Mouse (Mus musculus): ENCODE results near the gene Sema4a. TPM values are rescaled to one million over a fixed set of nuclear protein-coding genes. Genes with fewer than 3 reads are reported as not detected.

Sema4a gene
- polyA plus RNA-seq, 1 experiment from 2014 or later = 27.9 TPM

- H3K4me2 ChIP-seq (replicated peaks; ENCODE audit: low read depth) = peak overlapping the region; percentile 79; the same call in 1 of the 2 replicates
- no peaks in the 10 kb centered on the region for H3K36me3 ChIP-seq (ENCODE audit: control insufficient read depth, insufficient read depth, low read length)
- peaks cover 12% of the 10 kb centered on the region for H3K4me1 ChIP-seq (replicated peaks; ENCODE audit: control insufficient read depth, insufficient read depth)
- no peaks in the 10 kb centered on the region for H3K9me3 ChIP-seq (ENCODE audit: control insufficient read depth, low read length)
- DNase-seq (ENCODE audit: low spot score) = no peak
- ATAC-seq (ENCODE audit: low FRiP score, low TSS enrichment) = no peak
- no peak overlapping the region for H3K4me3 ChIP-seq (ENCODE audit: low read depth, low read length)
- 35% methylated on average over 8 of the region's 8 CpGs for WGBS
- H3K27ac ChIP-seq (replicated peaks) = peak overlapping the region; percentile 98
- no peak overlapping the region for H3K9ac ChIP-seq (ENCODE audit: low read length)
- H3K27me3 ChIP-seq (ENCODE audit: control insufficient read depth, insufficient read depth, low read length) = no peaks in the 10 kb centered on the region
- TF ChIP-seq EP300 (optimal IDR thresholded peaks at IDR 0.05) (no peak), CTCF (IDR thresholded peaks at IDR 0.05; ENCODE audit: low read depth) (no peak)
These were observed 43.1 kb upstream of the Sema4a start for GRCm38 (mm10) chr3:88503881-88504746.

- H3K4me3 ChIP-seq (ENCODE audit: low read depth, low read length) = peak overlapping the region; percentile 97
- no peaks in the 10 kb centered on the region for H3K27me3 ChIP-seq (ENCODE audit: control insufficient read depth, insufficient read depth, low read length)
- DNase-seq (ENCODE audit: low spot score) (peak; percentile 67), ATAC-seq (ENCODE audit: low FRiP score, low TSS enrichment) (peak; percentile 81)
- H3K27ac ChIP-seq (replicated peaks) = peak overlapping the region; percentile 98
- peak overlapping the region; percentile 91; the same call in 1 of the 2 replicates for H3K9ac ChIP-seq (ENCODE audit: low read length)
- H3K9me3 ChIP-seq (ENCODE audit: control insufficient read depth, low read length) = no peaks in the 10 kb centered on the region
- H3K4me1 ChIP-seq (replicated peaks; ENCODE audit: control insufficient read depth, insufficient read depth) = peaks cover 12% of the 10 kb centered on the region
- WGBS = 4% methylated on average over 4 of the region's 4 CpGs
- H3K4me2 ChIP-seq (replicated peaks; ENCODE audit: low read depth) = peak overlapping the region; percentile 79
- no peak for TF ChIP-seq EP300 (optimal IDR thresholded peaks at IDR 0.05)
- TF ChIP-seq CTCF (IDR thresholded peaks at IDR 0.05; ENCODE audit: low read depth) = no peak
- no peaks in the 10 kb centered on the region for H3K36me3 ChIP-seq (ENCODE audit: control insufficient read depth, insufficient read depth, low read length)
These were observed 42.5 kb upstream of the Sema4a start for GRCm38 (mm10) chr3:88503505-88503863.

- peaks cover 12% of the 10 kb centered on the region for H3K4me1 ChIP-seq (replicated peaks; ENCODE audit: control insufficient read depth, insufficient read depth)
- under 1% methylated on average over 53 of the region's 55 CpGs for WGBS
- no peaks in the 10 kb centered on the region for H3K27me3 ChIP-seq (ENCODE audit: control insufficient read depth, insufficient read depth, low read length)
- peak overlapping the region; percentile 98 for H3K27ac ChIP-seq (replicated peaks)
- H3K36me3 ChIP-seq (ENCODE audit: control insufficient read depth, insufficient read depth, low read length) = no peaks in the 10 kb centered on the region
- H3K9me3 ChIP-seq (ENCODE audit: control insufficient read depth, low read length) = no peaks in the 10 kb centered on the region
- ATAC-seq (ENCODE audit: low FRiP score, low TSS enrichment) (peak; percentile 94), DNase-seq (ENCODE audit: low spot score) (peak; percentile 92)
- peak overlapping the region; percentile 97 for H3K4me3 ChIP-seq (ENCODE audit: low read depth, low read length)
- TF ChIP-seq EP300 (optimal IDR thresholded peaks at IDR 0.05) = peak; percentile 26
- no peak for TF ChIP-seq CTCF (IDR thresholded peaks at IDR 0.05; ENCODE audit: low read depth)
- H3K4me2 ChIP-seq (replicated peaks; ENCODE audit: low read depth) = peak overlapping the region; percentile 79
- peak overlapping the region; percentile 91 for H3K9ac ChIP-seq (ENCODE audit: low read length)
These were observed 41.9 kb upstream of the Sema4a start for GRCm38 (mm10) chr3:88502641-88503504.

GRCm38 (mm10) chr3:88502031-88502571, 41.1 kb upstream of the Sema4a start:
- Histone ChIP-seq H3K4me2 (replicated peaks; ENCODE audit: low read depth) (peak overlapping the region; percentile 79), H3K4me1 (replicated peaks; ENCODE audit: control insufficient read depth, insufficient read depth) (peaks cover 15% of the 10 kb centered on the region), H3K27me3 (ENCODE audit: control insufficient read depth, insufficient read depth, low read length) (no peaks in the 10 kb centered on the region), H3K27ac (replicated peaks) (peak overlapping the region; percentile 98), H3K9me3 (ENCODE audit: control insufficient read depth, low read length) (no peaks in the 10 kb centered on the region), H3K4me3 (ENCODE audit: low read depth, low read length) (peak overlapping the region; percentile 97), H3K36me3 (ENCODE audit: control insufficient read depth, insufficient read depth, low read length) (no peaks in the 10 kb centered on the region), H3K9ac (ENCODE audit: low read length) (peak overlapping the region; percentile 91)
- 4% methylated on average over 11 of the region's 11 CpGs for WGBS
- ATAC-seq (ENCODE audit: low FRiP score, low TSS enrichment) (0 out of 2 replicates have a peak, but pooled peaks have one; percentile 1), DNase-seq (ENCODE audit: low spot score) (peak; percentile 64)
- TF ChIP-seq CTCF (IDR thresholded peaks at IDR 0.05; ENCODE audit: low read depth) (no peak), EP300 (optimal IDR thresholded peaks at IDR 0.05) (no peak)

- DNase-seq (ENCODE audit: low spot score) = no peak
- Histone ChIP-seq H3K4me1 (replicated peaks; ENCODE audit: control insufficient read depth, insufficient read depth) (peaks cover 15% of the 10 kb centered on the region), H3K9ac (ENCODE audit: low read length) (peak overlapping the region; percentile 91), H3K4me3 (ENCODE audit: low read depth, low read length) (peak overlapping the region; percentile 97), H3K27ac (replicated peaks) (peak overlapping the region; percentile 98), H3K36me3 (ENCODE audit: control insufficient read depth, insufficient read depth, low read length) (no peaks in the 10 kb centered on the region), H3K9me3 (ENCODE audit: control insufficient read depth, low read length) (no peaks in the 10 kb centered on the region), H3K27me3 (ENCODE audit: control insufficient read depth, insufficient read depth, low read length) (no peaks in the 10 kb centered on the region), H3K4me2 (replicated peaks; ENCODE audit: low read depth) (peak overlapping the region; percentile 79)
- 30% methylated on average over 6 of the region's 6 CpGs for WGBS
- TF ChIP-seq EP300 (optimal IDR thresholded peaks at IDR 0.05) (no peak), CTCF (IDR thresholded peaks at IDR 0.05; ENCODE audit: low read depth) (no peak)
- ATAC-seq (ENCODE audit: low FRiP score, low TSS enrichment) = no peak
These were observed 40.5 kb upstream of the Sema4a start for GRCm38 (mm10) chr3:88501366-88502030.
